Mouse (Mus musculus) right cerebral cortex, adult 18-20 months (tissue): ENCODE measurements around the gene Gal3st2c.
"Not testable (repeated sequence)": the region's sequence is repeated elsewhere in the genome, so short reads cannot be mapped to it uniquely, and the experiment has no call there.

Experiments
- DNase-seq: peaks from one replicate; pipeline ENCODE4 v3.0.0; 2022; ENCODE audit warnings: mixed read lengths

The Gal3st2c gene

DNA sequence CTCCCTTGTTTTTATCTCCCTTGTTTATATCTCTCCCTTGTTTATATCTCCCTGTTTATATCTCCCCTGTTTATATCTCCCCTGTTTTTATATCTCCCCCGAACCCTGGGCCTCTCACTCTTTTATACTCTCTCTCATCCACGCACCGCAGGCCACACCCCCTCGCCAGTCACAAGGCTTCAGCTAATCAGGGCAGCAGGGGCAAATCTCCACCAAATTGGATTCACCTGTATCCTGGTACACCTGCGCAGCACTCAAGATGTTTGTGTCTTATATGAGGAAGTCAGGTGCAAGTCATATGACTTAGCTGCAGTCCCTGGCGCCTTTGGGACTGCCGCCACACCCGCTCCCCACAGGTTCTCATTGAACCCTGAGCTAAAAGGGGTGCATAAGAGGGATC, at the start of gene Gal3st2c:
Gene Gal3st2c, plus strand, starts transcription at position 301 of the 400 bp plus-strand sequence.
- DNase-seq = not testable (repeated sequence)

DNA sequence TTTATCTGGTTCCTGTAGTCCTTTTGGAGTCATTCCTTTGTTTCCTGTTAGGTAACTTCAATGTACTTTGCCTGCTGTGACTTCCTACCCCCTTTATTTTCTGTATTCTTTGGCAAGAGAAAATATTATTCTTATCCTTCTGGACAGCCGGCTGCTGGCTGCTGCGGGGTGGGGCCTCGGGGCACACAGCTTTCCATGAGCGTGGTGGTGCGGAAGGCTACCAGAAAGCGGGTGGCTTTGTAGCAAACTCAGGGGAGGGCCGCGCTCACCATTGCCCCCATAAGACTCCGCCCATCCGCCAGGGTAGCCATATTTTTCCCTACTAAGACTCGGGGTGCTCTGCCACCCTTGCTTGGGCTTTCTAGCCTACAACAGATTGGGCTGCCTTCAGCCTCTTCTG, 41.2 kb upstream of the Gal3st2c start:
- DNase-seq = not testable (repeated sequence)

DNA sequence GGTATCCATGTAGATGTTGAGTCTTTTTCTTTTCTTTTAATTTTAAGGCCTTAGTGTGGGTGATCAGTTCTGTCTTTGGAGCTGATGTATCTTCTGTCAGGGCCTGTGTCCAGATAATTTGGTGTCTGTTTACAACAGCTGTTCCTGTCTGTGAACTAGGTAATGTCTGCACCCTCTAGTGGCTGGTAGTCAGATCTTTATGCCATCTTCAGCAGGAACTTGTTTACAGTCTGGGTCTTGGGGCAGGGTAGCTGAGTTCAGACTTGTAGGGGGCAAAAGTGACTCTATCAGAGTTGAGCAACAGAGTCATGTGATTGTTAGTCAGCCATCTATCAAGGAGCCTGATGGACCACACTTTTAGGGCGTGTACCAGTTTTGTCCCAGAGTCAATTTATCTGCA, 23.8 kb upstream of the Gal3st2c start:
- not testable (repeated sequence) for DNase-seq

DNA sequence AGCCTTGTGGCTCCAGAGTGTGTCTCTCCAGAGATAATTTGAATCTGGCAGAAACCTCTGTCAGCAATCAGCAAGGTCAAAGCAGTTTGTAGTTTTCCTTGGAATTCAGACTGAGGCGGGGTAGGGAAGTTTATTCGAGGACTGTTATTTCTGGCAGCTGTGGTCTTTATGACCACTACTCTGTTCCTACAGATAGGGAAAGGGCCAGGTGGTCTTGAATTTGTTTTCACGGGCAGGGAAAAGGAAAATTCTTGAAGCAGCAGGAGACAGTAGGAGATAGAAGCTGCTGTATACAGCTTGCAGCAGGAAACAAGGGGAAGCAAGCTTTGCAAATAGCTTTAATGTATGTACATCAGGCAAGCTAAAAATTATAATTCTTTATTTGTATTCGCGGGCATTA, 19.9 kb upstream of the Gal3st2c start:
- not testable (repeated sequence) for DNase-seq

DNA sequence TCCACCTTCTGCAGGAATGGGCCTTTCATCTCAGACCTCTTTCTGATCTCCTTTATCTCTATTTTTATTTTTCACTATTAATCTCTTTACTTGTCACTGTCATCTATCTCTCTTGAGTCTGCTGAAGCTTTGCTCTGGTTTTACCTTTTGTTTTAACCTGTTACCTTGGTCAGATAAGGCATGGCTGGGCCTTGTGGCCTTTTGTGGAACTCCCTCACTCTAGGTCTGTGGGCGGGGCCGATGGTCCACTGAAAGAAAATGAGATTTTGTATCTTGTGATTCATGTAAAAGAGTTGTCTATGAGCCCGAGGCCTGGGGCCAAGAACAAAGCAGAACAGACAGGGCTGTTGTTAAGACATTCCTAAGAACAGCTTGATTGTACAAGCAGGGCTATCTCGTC, 19.5 kb upstream of the Gal3st2c start:
- not testable (repeated sequence) for DNase-seq

DNA sequence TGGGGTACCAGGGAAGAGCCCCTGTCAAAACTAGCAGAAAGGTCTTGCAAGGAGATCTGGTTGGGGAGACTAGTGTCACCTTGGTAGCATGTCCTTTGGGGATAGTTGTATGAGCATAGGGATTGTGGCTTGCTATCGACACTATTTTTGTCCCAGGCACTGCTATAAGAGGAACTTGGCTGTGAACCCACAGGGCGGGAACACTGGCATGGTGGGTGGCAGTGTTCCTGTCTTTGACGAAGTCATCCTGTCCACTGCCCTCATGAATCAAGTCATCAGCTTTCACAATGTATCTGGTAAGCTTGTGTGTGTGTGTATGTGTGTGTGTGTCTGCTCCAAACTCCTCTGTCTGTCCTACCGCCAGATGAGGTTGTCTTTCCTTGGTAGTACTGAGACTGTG, 14.5 kb upstream of the Gal3st2c start:
- DNase-seq = not testable (repeated sequence)

DNA sequence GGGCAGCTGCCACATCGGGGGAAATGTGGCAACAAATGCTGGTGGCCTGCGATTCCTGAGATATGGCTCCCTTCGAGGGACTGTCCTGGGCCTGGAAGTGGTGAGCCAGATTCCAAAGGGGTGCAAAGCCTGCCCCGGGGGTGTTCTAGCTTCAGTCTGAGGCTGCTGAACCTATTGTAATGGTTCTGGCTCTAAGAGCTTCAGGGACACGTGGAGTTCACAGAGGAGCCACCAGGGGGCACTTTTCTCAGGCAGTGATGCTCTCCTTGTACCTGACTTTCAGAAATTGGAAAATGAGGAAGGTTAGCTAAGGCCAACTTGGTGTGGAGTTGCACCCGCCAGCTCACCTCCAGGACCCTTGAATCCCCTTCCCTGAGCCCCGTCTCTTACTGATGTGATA, 12.0 kb upstream of the Gal3st2c start:
- DNase-seq = not testable (repeated sequence)

DNA sequence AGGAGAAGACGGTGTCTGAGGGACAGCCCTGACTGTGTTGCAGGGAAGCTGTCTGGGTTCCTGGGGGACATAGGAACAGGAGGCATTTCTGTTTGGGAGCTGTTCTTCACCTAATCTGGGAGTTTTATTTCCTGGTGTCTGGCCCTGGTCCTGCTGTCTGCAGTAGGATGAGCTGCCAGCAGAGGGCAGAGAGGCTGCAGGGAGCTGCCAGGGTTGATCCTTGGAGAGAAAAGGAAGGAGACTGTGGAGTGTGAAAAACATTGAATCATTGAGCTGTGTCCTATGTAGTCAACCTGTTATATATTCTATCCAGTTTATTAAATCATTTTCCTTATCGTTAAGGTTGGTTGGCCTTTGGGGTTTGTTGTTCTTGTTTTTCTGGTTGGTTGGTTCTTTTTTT, 9.4 kb upstream of the Gal3st2c start:
- DNase-seq = not testable (repeated sequence)

DNA sequence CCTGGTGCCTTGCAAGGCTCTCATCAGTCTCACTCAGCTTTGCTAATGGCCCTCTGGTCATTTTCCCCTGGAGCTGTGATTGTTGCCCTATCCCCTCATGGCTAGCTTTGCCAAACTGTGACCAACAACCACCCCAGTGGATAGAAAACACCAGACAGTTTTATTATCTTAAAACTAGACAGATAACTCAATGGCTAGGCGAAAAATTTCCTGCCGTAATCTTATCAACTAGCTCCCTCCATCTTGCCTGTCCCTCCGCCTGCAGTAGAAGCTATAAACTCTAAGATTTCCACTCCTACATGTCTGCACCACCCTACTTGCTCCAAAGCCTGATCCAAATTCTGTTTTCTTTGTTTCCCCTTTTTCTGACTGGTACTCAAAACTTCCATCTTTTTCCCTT, 4.1 kb upstream of the Gal3st2c start:
- DNase-seq = no peak

DNA sequence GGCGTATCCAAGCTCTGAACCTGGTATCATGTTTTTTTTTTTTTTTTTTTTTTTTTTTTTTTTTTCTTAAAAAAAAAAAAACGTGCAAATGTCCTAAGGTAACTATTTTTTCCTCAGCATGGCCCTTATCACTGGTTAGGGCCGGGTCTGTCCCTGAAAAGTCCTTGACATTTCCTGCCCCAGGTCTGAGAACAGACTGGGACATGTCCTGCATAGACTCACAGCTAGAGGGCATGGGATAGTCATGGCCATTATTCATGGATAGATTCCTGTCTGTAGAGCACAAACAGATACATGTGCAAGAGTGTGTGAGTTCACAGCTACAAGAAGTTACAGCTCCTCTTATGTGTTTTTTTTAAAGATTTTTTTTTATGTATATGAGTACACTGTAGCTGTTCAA, 1.5 kb upstream of the Gal3st2c start:
- DNase-seq = no peak

DNA sequence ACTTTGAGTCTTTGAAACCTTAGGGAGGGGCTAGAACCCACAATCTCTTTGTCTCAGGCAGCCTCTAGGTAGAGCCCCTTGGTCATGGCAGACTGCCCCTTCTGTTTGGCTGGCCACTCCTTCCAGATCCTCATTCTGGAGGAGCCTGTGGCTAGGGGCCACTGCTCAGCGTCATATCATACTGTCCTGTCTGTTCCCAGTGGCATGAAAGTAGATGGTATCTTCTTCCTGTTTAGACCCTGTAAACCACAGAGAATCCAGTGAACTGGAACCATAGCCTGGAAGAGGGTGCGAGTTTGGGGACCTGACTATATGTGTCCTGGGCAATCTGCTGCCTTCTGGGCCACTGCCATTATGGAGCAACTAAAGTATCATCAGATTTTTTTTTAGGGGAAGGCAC, 759 bp downstream of the Gal3st2c start:
- DNase-seq = not testable (repeated sequence)

DNA sequence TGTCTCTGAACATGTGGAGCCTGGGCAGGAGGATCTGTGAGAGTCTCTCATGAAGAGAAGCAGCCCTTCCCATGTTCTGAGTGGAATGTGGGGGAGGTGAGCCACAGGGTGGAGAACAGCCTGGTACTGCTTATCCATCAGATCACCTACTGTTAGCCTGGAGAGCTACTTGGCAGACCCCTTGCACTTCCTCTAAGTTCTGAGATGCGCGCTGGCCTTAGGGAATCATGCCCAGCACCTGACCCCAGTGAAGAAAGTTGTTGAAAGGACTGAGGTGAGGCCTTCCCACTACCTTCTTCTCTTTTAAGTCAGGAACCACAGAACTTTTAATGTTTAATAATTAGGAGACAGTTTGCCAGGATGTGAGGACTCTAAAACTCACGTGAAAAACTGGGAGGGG, 1.2 kb downstream of the Gal3st2c start:
- not testable (repeated sequence) for DNase-seq

DNA sequence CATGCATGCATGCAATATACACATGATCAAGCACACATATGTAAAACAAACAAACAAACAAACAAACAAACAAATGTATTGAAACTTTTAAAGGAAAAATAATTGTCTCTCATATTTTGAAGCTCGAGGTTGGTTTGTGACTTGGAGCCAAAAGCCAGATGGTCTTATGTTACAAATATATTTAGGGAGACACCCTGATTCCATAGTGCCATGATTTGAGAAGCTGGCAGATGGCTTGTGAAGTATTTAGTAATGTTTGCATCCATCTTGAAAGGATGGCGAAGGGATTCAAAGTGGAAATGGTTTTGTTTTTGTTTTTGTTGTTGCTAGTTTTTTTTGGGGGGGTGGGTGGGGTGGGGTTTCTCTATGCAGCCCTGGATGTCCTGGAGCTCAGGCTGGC, 10.7 kb downstream of the Gal3st2c start:
- DNase-seq = no peak

DNA sequence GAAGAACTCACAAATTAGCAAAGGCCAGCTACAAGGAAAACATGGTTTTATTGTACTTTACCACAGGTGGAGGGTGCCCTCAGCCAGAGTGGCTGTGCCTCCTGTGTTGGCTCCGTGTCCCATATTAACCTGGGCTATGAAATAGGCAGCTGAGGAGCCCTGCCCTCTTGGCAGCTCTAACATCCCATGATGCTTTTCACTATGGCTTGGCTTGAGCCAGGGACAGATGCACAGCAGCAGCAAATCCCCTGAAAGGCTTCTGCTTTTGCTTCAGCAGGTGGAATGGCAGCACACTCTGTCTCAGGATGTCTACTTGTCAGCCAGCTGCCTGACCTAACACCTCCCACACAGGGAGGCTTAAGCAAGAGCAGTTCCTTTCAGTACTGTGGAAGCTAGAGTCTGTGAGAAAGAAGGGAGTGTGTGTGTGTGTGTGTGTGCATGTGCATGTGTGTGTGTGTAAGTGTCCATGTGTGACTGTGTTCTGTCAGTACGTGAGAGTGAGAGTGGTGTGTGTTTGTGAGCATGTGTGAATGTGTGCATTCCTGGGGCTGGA, 15.7 kb downstream of the Gal3st2c start:
- peak; percentile 34 for DNase-seq

DNA sequence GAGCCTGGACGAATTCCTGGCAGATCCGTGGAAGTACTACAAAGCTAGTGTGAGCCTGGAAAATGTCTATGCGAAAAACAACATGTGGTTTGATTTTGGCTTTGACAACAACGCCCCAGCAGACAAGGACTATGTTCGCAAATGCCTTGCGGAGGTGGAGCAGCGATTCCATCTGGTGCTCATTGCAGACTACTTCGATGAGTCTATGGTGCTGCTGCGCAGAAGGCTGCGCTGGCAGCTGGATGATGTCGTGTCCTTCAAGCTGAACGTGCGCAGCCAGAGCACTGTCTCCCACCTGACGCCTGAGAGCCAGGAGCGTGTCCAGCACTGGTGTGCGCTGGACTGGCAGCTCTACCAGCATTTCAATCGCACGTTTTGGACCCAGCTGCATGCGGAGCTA, 18.5 kb downstream of the Gal3st2c start:
- DNase-seq = peak; percentile 89

DNA sequence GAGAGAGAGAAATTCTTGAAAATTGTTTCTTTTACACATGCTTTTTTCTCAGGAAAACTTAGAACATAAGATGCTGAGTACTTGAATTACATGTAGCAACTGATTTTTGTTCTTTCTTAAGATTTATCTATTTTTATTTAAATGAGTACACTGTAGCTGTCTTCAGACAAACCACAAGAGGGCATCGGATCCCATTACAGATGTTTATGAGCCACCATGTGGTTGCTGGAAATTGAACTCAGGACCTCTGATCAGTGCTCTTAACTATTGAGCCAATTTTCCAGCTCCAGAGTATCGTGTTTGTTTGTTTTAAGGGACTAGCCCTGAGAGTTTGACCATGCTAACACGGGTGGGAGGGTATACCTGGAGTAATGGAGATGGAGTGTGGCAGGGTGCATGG, 21.3 kb downstream of the Gal3st2c start:
- DNase-seq = no peak

DNA sequence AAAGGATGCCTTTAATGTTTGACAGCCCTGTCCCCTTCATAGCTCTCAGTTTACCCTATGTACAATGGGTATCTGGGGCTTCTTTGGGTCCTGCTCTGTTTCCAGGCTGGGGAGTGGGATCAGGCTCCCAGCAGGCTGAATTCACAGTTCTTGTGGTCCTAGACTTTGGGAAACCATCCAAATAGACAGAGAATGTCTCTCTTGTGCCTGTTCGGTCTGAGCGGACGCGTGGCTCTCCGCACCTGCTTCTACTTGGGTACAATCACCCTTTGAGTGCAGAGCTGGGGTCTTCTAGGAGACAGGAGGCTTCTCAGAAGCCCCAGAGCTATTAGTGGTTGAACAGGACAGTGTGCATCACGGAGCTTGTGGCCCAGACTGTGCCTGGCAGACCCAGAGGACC, 29.8 kb downstream of the Gal3st2c start, which contains the start of gene Neu4:
Gene Neu4, plus strand, starts transcription at position 301 of the 400 bp plus-strand sequence.
- DNase-seq = no peak

DNA sequence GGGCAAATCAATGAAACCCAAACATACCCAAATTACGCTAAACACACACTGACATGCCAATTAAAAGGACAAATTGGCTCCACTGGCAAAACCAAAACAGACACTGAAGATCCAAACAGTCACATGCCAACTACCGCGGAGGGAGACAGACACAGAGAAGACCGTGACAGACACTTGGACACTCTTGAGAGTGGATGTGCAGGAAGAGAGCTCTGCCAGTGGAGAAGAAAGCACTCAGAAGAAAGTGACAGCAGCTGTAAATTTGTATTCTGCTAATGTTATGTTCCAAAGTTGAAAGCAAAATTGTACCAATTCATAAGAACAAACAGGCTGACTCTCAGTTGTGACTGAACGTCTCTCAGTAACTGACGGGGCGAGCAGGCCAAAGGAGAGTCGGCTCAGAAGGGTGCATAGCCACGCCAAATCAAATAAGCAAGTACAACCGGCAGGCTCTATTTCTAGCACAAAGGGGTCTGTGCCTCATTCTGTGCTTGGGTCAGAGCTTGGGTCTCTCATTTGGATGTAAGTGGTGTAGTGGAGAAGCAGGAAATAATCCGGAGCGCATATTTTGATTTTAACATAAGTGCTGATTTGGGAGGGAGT, 37.3 kb downstream of the Gal3st2c start:
- DNase-seq = no peak

DNA sequence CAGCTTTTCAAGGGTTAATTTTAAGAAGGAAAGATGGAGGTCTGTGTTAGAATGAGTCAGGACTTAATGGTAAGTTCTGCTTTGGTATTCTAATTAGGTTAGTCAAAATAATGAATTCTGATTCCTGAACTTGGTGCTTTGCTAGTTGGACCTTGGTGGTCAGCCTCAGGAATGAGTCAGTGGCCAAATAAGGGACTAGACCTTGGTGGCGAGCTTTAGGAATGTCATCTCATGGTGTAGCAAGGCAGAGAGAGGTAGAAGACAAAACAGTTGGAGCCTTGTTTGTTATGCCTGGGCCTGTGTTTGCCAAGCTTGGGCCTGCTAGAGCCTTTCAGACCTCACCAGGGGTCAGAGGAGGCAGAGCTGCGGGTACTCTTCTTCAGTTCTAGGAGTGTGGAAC, 38.4 kb downstream of the Gal3st2c start:
- no peak for DNase-seq

DNA sequence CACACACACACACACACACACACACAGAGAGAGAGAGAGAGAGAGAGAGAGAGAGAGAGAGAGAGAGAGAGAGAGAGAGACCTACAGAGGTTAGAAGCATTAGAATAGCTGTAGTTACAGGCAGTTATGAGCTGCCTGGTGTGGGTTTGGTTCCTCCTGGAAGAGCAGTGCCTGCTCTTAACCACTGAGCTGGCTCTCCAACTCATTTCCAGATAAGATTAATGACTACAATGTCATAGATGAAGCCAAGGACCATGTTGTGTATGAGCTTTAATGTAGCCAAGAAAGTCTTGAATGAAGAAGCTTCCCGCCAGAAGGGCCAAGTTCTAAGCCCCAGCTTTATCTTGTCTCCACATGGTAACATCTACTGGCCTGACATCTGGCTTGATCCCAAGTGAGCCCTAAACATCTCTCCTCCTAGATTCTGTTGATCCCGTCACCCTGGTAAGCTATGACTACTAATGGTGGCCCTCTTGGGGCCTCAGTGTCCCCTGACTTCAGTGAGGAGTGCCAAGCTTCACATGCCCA, 42.8 kb downstream of the Gal3st2c start:
- DNase-seq = no peak

DNA sequence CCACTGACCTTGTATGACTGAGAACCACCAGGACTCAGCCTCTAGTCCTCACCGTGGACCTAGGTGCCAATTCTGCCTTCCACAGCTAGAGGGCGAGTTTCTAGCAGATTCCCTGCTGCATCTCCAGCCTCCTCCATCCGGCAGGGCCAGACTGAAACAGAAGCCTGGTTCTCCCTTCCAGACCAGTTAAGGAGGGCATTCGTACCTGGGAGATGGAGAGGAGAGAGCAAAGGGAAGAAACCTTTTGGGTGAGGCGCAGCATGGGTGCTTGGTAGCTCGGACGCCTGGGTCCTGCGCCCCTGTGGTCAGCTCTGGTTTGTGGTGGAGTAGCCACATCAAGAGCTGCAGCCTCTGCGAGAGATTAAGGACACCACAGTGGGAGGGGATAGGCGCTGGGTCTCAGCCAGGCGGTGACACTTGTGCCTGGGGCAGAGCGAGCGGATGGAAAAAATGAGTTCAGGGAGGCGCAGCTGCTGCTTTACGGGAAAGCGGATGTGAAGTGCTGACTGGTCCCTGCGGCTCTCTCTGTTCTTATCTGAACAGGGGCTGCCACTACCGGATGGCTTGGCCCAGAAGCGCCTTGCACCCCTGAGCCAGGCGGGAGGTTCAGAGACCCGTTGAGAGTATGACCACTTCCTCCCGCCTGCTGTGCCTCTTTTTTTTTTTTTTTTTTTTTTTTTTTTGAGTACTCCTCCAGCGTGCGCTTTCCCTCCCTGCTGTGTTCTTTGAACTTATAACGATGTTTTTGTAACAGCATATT, 44.9 kb downstream of the Gal3st2c start:
- DNase-seq = peak; percentile 88

DNA sequence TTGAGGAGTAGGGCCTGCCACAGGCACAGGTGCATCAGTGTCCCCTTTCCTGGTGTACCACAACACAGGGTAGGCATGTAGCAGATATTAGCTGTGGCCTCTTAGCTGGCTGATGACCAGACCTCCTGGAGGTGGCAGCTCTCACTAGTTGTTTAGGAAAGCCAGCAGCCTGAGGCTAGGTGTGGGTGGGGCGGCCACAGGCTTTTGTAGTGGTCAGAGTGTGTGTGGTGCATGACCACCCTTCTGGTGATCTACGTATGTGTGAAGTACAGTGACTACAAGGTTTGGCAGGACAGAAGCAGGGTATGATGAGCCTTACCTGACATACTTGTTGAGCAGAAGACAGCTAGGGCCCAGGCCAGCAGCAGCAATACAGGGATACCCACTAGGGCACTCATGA, 50.1 kb downstream of the Gal3st2c start:
- DNase-seq = no peak

DNA sequence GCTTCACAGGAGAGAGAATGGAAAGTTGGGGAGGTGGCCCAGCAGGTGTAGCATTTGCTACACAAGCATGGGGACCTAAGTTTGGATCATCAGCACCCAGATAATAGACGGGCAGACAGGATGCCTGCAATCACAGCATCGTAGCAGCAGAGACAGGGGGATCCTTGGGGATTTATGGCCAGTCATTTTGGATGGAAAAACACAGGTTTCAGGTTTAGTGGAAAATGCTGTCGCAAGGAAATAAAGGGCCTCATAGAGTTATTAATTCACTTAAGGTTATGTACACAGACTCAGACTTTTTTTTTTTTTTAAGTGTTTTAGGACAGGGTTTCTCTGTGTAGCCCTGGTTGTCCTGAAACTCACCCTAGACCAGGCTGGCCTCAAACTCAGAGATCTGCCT, 55.2 kb downstream of the Gal3st2c start:
- no peak for DNase-seq

DNA sequence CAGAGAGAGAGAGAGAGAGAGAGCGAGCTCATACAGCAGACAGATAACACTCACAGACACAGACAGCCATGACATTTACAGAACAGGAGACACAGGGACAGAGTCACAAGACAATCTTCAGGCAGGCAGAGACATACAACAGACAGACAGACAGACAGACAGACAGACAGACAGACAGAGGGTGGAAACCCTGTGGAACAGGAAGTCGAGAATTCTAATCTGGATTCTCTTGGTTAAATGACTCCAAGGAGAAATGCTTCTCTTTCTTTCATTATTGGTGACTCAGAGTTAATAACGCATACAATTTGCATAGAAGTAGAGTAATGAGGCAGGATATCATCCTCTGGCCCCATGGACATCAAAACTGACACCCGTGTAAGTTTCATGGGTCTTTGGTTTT, 56.2 kb downstream of the Gal3st2c start:
- no peak for DNase-seq
